Mouse (Mus musculus) embryo, embryonic 11.5 days (tissue): ENCODE data around the gene Cap2.

Experiments used
- DNase-seq: peaks from one replicate; pipeline ENCODE4 v3.0.0-alpha.2; 2012; ENCODE audit warnings: low read depth, low spot score

Cap2 gene

DNA sequence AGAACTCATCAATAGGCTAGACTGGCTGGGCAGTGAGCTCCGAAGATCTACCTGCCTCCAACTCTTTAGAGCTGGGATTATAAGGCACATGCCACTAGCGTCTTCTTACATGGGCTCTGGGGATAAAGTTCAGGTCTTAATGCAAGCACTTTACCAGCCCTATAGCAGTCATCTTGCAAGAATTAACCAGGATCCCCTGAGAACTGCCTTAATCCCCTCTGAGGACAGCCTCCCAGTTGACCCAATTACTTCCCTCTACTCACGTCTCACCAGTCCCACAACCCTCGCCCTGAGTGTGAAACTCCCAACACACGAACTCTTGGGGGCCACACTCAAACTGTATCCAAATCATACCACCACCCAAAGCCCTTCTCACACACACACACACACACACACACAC is 64.3 kb downstream of the Cap2 start:
- DNase-seq, result no peak

DNA sequence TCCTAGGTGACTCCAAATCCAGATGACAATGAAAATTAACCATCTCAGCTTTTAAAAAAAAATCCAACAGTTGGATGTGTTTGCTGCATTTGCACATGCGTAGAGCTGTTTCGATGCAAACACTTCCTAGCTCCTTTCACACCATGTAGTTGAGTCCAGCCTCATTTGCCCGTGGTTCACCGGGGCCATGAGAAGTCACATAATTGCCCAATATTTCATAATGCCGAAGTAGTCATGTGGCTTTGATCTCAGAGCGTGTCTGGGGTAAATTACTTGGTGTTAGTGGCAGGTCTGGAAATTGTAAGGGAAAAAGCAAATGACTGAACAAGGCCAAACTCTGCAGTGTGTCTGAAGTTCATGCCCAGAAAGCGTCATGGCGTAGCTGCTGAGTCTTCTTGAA is 67.8 kb downstream of the Cap2 start:
- DNase-seq, result no peak

GRCm38 (mm10) chr13:46571141-46571592 is 69.5 kb downstream of the Cap2 start:
- DNase-seq, result no peak

GRCm38 (mm10) chr13:46571961-46572647 is 70.5 kb downstream of the Cap2 start:
- DNase-seq, result no peak

GRCm38 (mm10) chr13:46572648-46573163 is 71.1 kb downstream of the Cap2 start:
- DNase-seq, result no peak

GRCm38 (mm10) chr13:46574201-46574600 is 72.6 kb downstream of the Cap2 start:
- DNase-seq, result no peak

DNA sequence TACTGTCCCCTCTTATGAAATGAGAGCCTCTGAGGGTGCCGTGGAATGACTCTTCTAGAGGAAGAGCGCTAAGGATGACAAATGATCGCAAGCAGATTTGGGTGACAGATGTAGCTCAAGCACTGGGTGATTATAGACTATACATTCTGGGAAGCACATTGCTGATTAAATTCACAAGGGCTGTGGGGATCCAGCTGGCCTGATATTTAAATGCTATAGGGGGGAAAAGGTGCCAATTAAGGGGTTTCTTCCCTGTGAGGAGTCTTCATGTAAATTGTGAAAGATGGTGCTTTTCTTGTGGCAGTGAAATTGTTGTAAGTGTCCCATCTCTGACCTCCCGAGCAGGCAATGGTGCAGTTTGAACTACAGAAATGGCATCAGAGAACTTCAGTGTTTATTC is 73.1 kb downstream of the Cap2 start:
- no peak for DNase-seq

DNA sequence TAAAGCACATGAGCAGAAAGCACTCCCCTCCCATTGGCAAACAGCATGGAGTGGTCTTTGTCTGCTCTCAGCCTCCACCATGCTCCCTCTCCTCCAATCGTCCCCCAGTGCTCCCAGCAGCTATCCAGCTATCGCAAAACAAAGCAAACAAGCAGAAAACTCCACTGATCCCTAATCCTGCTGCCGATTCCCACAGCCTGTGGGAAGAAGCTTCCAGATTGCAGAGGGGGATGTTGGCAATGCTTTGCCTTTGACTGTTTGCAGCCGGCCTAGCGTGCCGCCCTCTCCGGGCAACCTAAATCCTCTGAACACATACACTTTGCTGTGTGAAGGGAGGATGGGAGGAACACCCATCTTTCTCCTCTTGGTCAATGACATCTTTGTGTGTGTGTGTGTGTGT is 83.2 kb downstream of the Cap2 start:
- DNase-seq, result no peak

GRCm38 (mm10) chr13:46587717-46588289 is 86.2 kb downstream of the Cap2 start:
- no peak for DNase-seq

- no peak for DNase-seq
Observed at GRCm38 (mm10) chr13:46588606-46589005, 87.0 kb downstream of the Cap2 start.

DNA sequence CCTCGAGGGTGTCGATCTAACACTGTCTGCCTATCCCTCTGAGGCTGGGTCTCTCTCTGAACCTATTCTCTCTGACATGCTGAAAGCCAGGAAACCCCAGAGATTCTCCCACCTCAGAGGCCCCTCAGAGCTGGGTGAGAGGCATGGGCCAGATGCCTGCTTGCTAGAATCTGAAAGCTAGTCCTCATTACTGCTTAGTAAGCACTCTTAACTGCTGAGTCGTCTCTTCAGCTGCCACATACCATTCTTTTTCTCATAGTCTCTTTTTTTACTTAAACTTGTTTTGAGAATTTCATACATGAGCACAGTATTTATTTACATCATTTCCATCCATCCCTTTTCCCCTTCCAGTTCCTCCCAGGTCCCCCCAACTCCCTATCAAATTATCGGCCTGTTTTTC is 89.2 kb downstream of the Cap2 start:
- no peak for DNase-seq

DNA sequence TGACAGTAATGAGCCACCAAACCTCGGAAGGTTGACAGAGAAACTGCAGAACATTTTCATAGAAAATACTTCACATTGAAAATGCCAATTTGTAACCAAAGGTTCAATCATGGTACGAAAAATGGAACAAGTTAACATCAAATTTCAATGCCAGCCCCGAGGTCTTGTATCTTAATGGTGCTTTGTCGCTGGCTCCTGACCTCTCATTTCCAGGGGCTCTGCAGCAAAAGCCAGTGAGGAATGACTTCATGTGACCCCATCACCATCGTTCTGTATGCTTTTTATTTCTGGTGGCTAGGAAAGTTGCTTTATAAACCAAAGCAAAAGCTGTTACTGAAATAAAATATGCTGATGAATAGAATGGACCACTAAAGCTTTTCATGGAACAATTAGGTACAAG is 99.0 kb downstream of the Cap2 start:
- DNase-seq, result no peak

- DNase-seq, result no peak
Observed at GRCm38 (mm10) chr13:46601386-46601785, 99.7 kb downstream of the Cap2 start.

- no peak for DNase-seq
Observed at GRCm38 (mm10) chr13:46602674-46603073, 101.0 kb downstream of the Cap2 start.

DNA sequence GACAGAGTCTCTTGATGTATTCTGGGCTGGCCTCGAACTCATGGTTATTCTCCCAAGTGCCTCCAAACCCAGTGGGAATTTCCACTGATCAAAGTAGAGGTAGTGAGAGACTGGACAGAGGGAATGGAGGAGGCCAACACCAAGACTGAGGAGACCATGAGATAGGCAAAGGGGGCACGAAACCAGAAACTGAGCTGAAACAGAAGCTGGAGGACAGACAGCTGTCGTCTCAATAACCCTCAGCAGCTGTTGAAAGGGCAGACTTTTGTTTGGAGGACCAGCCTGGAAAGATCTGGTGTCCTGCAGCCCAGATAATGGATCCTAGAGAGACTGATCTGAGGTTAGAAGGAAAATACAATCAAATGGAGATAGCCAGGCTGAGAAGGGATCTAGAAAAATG is 109.4 kb downstream of the Cap2 start:
- no peak for DNase-seq

GRCm38 (mm10) chr13:46613694-46614272 is 112.1 kb downstream of the Cap2 start:
- no peak for DNase-seq

DNA sequence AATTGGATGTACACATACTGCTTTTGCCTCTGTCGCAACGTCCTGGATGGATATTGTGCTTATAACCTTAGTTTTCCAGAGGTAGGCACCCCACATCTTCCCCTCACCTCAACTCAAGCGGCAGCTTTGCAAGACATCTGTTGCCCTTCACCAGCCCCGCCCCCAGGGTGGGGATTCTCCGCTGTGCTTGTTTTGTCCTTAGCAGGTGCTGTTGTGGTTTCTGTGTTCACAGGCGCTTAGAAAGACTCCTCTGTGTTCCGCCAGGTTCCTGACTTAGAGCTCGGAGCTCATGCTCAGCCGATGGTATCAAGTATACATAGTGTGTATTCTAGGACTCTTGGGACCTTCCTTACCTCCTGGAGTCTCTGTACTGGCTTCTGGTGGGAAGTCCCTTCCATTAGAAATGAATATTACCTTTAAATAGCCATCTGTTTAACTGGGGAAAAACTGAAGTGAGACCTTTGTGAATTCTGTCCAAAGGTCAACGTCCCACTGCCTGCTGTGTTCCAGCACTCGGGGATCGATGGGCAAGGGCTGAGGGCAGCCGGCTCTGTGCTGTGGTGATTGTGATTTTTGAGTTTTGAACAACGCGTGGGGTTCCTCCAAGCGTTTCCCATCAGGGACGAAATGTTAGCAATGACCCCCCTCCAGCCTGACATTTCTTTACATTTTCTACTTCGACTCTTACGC is 115.2 kb downstream of the Cap2 start:
- no peak for DNase-seq

GRCm38 (mm10) chr13:46619633-46620032 is 118.0 kb downstream of the Cap2 start:
- no peak for DNase-seq

DNA sequence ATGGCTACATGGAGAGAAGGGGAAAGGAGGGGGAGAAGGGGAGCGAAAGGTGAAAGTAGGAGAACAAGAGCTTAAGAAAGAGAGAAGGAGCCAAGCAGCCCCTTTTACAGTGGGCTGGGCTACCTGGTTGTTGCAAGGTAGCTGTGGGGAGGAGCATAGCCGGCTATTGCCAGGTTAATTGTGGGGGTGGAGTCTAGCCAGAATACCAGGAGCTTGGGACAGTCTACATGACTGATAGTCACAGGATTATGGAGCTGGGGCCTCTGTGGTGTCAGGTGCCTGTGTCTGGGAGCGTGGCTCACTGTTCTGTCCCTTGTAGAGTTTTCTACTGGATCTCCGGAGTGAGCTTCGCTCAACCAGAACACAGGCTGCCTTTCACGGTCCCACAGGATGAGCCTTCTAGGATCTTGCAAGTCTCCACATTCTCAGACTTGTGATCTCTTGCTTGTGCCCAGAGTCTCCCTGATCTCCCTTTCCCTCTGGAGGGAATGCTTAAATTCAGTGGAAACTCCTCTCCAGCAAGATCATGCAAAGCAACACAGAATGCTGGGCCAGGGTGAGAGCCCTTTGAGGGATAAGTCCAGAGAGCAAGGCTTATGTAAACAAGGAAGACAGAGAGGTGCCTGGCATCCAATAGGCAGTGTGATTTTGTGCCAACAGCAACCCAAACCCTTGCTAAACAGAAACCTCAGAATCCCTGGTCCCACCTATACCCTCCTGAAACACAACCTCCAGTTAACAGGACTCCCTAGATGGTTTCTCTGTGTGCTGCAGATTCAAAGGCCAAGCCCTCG is 119.5 kb downstream of the Cap2 start:
- DNase-seq, result no peak

DNA sequence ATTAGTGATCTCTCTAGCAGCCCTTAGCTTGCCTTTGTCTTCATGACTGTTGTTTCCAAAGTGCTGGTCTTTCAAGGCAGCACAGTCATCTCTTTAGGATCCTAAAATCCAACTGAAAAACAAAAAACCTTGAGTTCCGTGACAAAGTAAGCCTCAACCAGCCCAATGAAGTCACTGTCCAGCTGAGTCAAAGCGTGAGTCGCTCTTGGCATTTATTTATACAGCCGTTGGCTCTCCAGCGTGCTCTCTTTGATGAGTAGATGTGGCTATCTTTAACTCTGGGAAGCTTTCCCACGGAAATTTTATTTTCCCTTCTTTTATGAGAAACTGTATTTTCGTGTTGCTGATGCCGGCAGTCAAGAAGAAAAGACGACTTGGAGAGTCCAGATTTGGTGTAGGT is 125.0 kb downstream of the Cap2 start:
- no peak for DNase-seq

DNA sequence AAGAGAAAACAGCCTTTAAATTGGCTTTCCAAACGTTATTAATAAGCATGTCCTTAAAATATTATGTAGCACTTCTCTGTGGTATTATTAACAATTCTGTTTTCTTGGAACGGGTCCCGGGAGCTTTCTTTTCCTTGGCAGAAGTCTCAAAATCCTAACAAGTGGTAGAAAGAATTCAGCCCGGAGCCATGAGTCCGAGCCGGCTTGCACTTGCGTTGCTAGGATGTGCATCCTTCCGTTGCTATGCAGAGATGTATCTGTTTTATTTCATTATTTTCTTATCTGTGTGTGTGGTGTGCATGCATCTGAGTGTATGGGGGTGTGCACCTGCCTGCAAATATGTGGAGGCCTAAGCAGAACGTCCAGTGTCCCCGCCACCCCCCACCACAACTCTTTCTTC is 126.2 kb downstream of the Cap2 start:
- no peak for DNase-seq

DNA sequence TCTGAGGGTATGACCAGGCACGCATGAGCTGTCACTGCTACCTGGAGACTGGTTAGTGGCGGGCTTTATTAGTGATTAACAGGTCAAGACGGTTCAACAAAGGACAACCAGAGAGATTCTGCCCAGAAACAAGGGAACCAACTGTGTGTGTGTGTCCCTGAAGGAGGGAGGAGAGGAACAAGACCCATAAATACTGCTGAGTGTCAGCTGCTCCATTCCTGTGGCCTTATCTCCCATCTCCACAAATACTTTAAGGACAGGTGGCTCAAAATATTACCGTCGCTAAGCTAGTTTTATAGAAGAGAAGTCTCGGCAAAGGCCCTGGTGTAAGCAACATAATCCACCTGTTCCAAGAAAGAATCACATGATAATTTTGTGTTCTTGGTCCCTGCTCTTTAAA is 127.7 kb downstream of the Cap2 start:
- no peak for DNase-seq
